Mouse (Mus musculus) CD4-positive, CD25-positive, alpha-beta regulatory T cell, adult 4 months (primary cell): ENCODE data around the gene Stk33. TPM values are rescaled to one million over a fixed set of nuclear protein-coding genes. Genes with fewer than 3 reads are reported as not detected.

Experiments used
- ATAC-seq: one replicate; pipeline ENCODE4 v1.8.0; 2017
- polyA plus RNA-seq, 2 experiments: library from polyadenylated mRNA; unstranded; fragments of 100-300 nt; shearing (Covaris generic); gene quantifications; one replicate each; pipeline ENCODE4 v1.2.1; 2017

Gene Stk33
- polyA plus RNA-seq, 2 experiments from 2014 or later: not detected

- no peak for ATAC-seq
Measured at GRCm38 (mm10) chr7:109238724-109239123, 200.2 kb downstream of the Stk33 start.

- ATAC-seq: no peak
Measured at GRCm38 (mm10) chr7:109234882-109235640, 203.8 kb downstream of the Stk33 start.

GRCm38 (mm10) chr7:109234476-109234875 lies 204.4 kb downstream of the Stk33 start:
- no peak for ATAC-seq

GRCm38 (mm10) chr7:109231881-109232321 lies 207.0 kb downstream of the Stk33 start:
- no peak for ATAC-seq

- no peak for ATAC-seq
Measured at GRCm38 (mm10) chr7:109231307-109231706, 207.6 kb downstream of the Stk33 start.

- no peak for ATAC-seq
Measured at GRCm38 (mm10) chr7:109230806-109231205, 208.1 kb downstream of the Stk33 start.

Other genes starting within 250 kb of the Stk33 start
- not detected for gene Trim66, start 69.1 kb upstream of the Stk33 start, polyA plus RNA-seq
- gene Rpl27a, start 80.1 kb upstream of the Stk33 start, polyA plus RNA-seq: 100 to 1,000 TPM; 210 to 315 TPM